Mouse (Mus musculus): ENCODE measurements around the gene Gm648.
"Not testable (repeated sequence)": the region's sequence is repeated elsewhere in the genome, so short reads cannot be mapped to it uniquely, and the experiment has no call there.

The Gm648 gene

GRCm38 (mm10) chrX:56549506-56549905 lies at the start of gene Gm648:
Gm648 (minus strand) TSS chrX:56549606.
- no peak for DNase-seq (ENCODE audit: low spot score in 2 of 2)

GRCm38 (mm10) chrX:56597887-56598640 lies 48.7 kb upstream of the Gm648 start, which contains the start of gene Mmgt1:
Mmgt1 (minus strand) TSS chrX:56598069.
- peak; percentile 91 for DNase-seq (ENCODE audit: low spot score in 2 of 2)

GRCm38 (mm10) chrX:56597219-56597886 lies 47.9 kb upstream of the Gm648 start:
- DNase-seq (ENCODE audit: low spot score in 2 of 2): no peak

GRCm38 (mm10) chrX:56578200-56578599 lies 28.8 kb upstream of the Gm648 start:
- no peak for DNase-seq (ENCODE audit: low spot score in 2 of 2)

- DNase-seq (ENCODE audit: low spot score in 2 of 2): peak in 1 of 2 experiments; percentile 1
Observed at GRCm38 (mm10) chrX:56572465-56572864, 23.1 kb upstream of the Gm648 start.

- DNase-seq (ENCODE audit: low spot score in 2 of 2): no peak
Observed at GRCm38 (mm10) chrX:56553584-56553983, 4.2 kb upstream of the Gm648 start.

GRCm38 (mm10) chrX:56537162-56537561 lies 12.2 kb downstream of the Gm648 start:
- no peak for DNase-seq (ENCODE audit: low spot score in 2 of 2)

- DNase-seq (ENCODE audit: low spot score in 2 of 2): peak; percentile 8 to 14
Observed at GRCm38 (mm10) chrX:56531266-56531665, 18.1 kb downstream of the Gm648 start.

- not testable (repeated sequence) for DNase-seq (ENCODE audit: low spot score in 2 of 2)
Observed at GRCm38 (mm10) chrX:56524442-56524841, 25.0 kb downstream of the Gm648 start, which contains the start of gene Gm10477. Gm10477 (plus strand) TSS chrX:56524742.

- no peak for DNase-seq (ENCODE audit: low spot score in 2 of 2)
Observed at GRCm38 (mm10) chrX:56497241-56497640, 52.2 kb downstream of the Gm648 start.

Measured in spleen, postnatal 36 days (tissue).